Mouse (Mus musculus) cortical plate, adult 2 months (tissue): ENCODE measurements around the gene Slc30a2.
"Not testable (repeated sequence)": the region's sequence is repeated elsewhere in the genome, so short reads cannot be mapped to it uniquely, and the experiment has no call there.

Experiments used
- CTCF ChIP-seq: fragments of 200-500 bp; IDR thresholded peaks from 2 replicates; pipeline ENCODE4 v1.5.1; 2011; ENCODE audit warnings: mild to moderate bottlenecking, control low read depth, low read length; ENCODE audit not compliant: insufficient read depth; ENCODE audit errors: extremely low read depth
- POLR2A ChIP-seq: fragments of 200-500 bp; IDR thresholded peaks from 2 replicates; pipeline ENCODE4 v1.6.1; 2011; ENCODE audit warnings: mild to moderate bottlenecking, low read length, control low read depth; ENCODE audit not compliant: insufficient read depth; ENCODE audit errors: extremely low read depth

GRCm38 (mm10) chr4:134296096-134296495, 46.9 kb upstream of the Slc30a2 start:
- not testable (repeated sequence) for TF ChIP-seq CTCF, POLR2A
